Mouse (Mus musculus): ENCODE data around the gene Ptgds. TPM values are rescaled to one million over a fixed set of nuclear protein-coding genes. Genes with fewer than 3 reads are reported as not detected.

Gene Ptgds
- polyA plus RNA-seq, 2 experiments from 2014 or later: not detected

Other genes starting within 250 kb of the Ptgds start
- 100 to 1,000 TPM in 1 of 2 experiments, 10 to 100 TPM in 1; 94.5 to 120 TPM for gene Tubb4b, start 245.3 kb downstream of the Ptgds start, polyA plus RNA-seq (2017; shearing (Covaris generic))
- gene Slc34a3, start 235.7 kb downstream of the Ptgds start, polyA plus RNA-seq (2017; shearing (Covaris generic)): not detected
- gene Rnf224, start 233.3 kb downstream of the Ptgds start, polyA plus RNA-seq (2017; shearing (Covaris generic)): not detected
- under 1 TPM; 0.38 to 0.57 TPM for gene Rnf208, start 227.8 kb downstream of the Ptgds start, polyA plus RNA-seq (2017; shearing (Covaris generic))
- gene Cysrt1, start 227.6 kb downstream of the Ptgds start, polyA plus RNA-seq (2017; shearing (Covaris generic)): not detected
- gene AL732309.1, start 223.2 kb downstream of the Ptgds start, polyA plus RNA-seq (2017; shearing (Covaris generic)): 1 to 10 TPM; 5.9 to 7.1 TPM
- 10 to 100 TPM in 1 of 2 experiments, 1 to 10 TPM in 1; 9.5 to 10.4 TPM for gene Tmem203, start 214.6 kb downstream of the Ptgds start, polyA plus RNA-seq (2017; shearing (Covaris generic))
- gene Tprn, start 207.4 kb downstream of the Ptgds start, polyA plus RNA-seq (2017; shearing (Covaris generic)): 1 to 10 TPM; 1.8 to 3.8 TPM
- gene Ssna1, start 197.6 kb downstream of the Ptgds start, polyA plus RNA-seq (2017; shearing (Covaris generic)): 100 to 1,000 TPM; 124 to 131 TPM
- gene Anapc2, start 197.6 kb downstream of the Ptgds start, polyA plus RNA-seq (2017; shearing (Covaris generic)): 10 to 100 TPM; 34.8 to 54.1 TPM
- gene Tmem210, start 181.9 kb downstream of the Ptgds start, polyA plus RNA-seq (2017; shearing (Covaris generic)): not detected
- gene Lrrc26, start 180.1 kb downstream of the Ptgds start, polyA plus RNA-seq (2017; shearing (Covaris generic)): not detected
- gene Grin1, start 150.9 kb downstream of the Ptgds start, polyA plus RNA-seq (2017; shearing (Covaris generic)): not detected
- gene Man1b1, start 137.7 kb downstream of the Ptgds start, polyA plus RNA-seq (2017; shearing (Covaris generic)): 10 to 100 TPM; 21.7 to 32.4 TPM
- 10 to 100 TPM; 15.5 to 24.6 TPM for gene Dpp7, start 113.7 kb downstream of the Ptgds start, polyA plus RNA-seq (2017; shearing (Covaris generic))
- gene Uap1l1, start 104.4 kb downstream of the Ptgds start, polyA plus RNA-seq (2017; shearing (Covaris generic)): 10 to 100 TPM; 18.0 to 18.8 TPM
- 1 to 10 TPM in 1 of 2 experiments, under 1 TPM in 1; 0.58 to 1.2 TPM for gene Sapcd2, start 97.7 kb downstream of the Ptgds start, polyA plus RNA-seq (2017; shearing (Covaris generic))
- not detected for gene Entpd2, start 74.2 kb downstream of the Ptgds start, polyA plus RNA-seq (2017; shearing (Covaris generic))
- 1 to 10 TPM; 1.4 to 2.3 TPM for gene Npdc1, start 70.7 kb downstream of the Ptgds start, polyA plus RNA-seq (2017; shearing (Covaris generic))
- 10 to 100 TPM in 1 of 2 experiments, 1 to 10 TPM in 1; 4.0 to 11.7 TPM for gene Fut7, start 46.8 kb downstream of the Ptgds start, polyA plus RNA-seq (2017; shearing (Covaris generic))
- 10 to 100 TPM; 31.9 to 45.3 TPM for gene Abca2, start 41.3 kb downstream of the Ptgds start, polyA plus RNA-seq (2017; shearing (Covaris generic))
- gene Clic3, start 13.2 kb downstream of the Ptgds start, polyA plus RNA-seq (2017; shearing (Covaris generic)): 1 to 10 TPM; 1.2 to 2.2 TPM
- 100 to 1,000 TPM in 1 of 2 experiments, 10 to 100 TPM in 1; 74.7 to 102 TPM for gene Paxx, start 9.0 kb downstream of the Ptgds start, polyA plus RNA-seq (2017; shearing (Covaris generic))
- gene Lcn12, start 23.9 kb upstream of the Ptgds start, polyA plus RNA-seq (2017; shearing (Covaris generic)): not detected
- gene Fbxw5, start 30.7 kb upstream of the Ptgds start, polyA plus RNA-seq (2017; shearing (Covaris generic)): 100 to 1,000 TPM in 1 of 2 experiments, 10 to 100 TPM in 1; 60.7 to 143 TPM
- gene C8g, start 31.7 kb upstream of the Ptgds start, polyA plus RNA-seq (2017; shearing (Covaris generic)): 1 to 10 TPM; 4.5 to 4.6 TPM
- 100 to 1,000 TPM in 1 of 2 experiments, 10 to 100 TPM in 1; 83.7 to 125 TPM for gene Traf2, start 76.9 kb upstream of the Ptgds start, polyA plus RNA-seq (2017; shearing (Covaris generic))
- gene Edf1, start 87.8 kb upstream of the Ptgds start, polyA plus RNA-seq (2017; shearing (Covaris generic)): 100 to 1,000 TPM; 257 to 281 TPM
- gene Mamdc4, start 104.8 kb upstream of the Ptgds start, polyA plus RNA-seq (2017; shearing (Covaris generic)): 1 to 10 TPM; 1.6 to 4.7 TPM
- 10 to 100 TPM; 53.9 to 66.8 TPM for gene Phpt1, start 105.2 kb upstream of the Ptgds start, polyA plus RNA-seq (2017; shearing (Covaris generic))
- not detected for gene Ajm1, start 111.7 kb upstream of the Ptgds start, polyA plus RNA-seq (2017; shearing (Covaris generic))
- gene Rabl6, start 138.5 kb upstream of the Ptgds start, polyA plus RNA-seq (2017; shearing (Covaris generic)): 10 to 100 TPM; 17.0 to 20.1 TPM
- gene Ccdc183, start 147.6 kb upstream of the Ptgds start, polyA plus RNA-seq (2017; shearing (Covaris generic)): not detected
- under 1 TPM in 1 of 2 experiments, not detected in 1; 0.94 TPM for gene Tmem141, start 152.0 kb upstream of the Ptgds start, polyA plus RNA-seq (2017; shearing (Covaris generic))
- 1 to 10 TPM; 1.8 to 3.5 TPM for gene Fcna, start 158.0 kb upstream of the Ptgds start, polyA plus RNA-seq (2017; shearing (Covaris generic))
- not detected for gene Lcn8, start 183.1 kb upstream of the Ptgds start, polyA plus RNA-seq (2017; shearing (Covaris generic))
- not detected for gene Lcn5, start 187.9 kb upstream of the Ptgds start, polyA plus RNA-seq (2017; shearing (Covaris generic))
- gene Lcn6, start 206.7 kb upstream of the Ptgds start, polyA plus RNA-seq (2017; shearing (Covaris generic)): not detected
- gene Lcn10, start 212.7 kb upstream of the Ptgds start, polyA plus RNA-seq (2017; shearing (Covaris generic)): 1 to 10 TPM in 1 of 2 experiments, under 1 TPM in 1; 0.69 to 3.0 TPM
- gene Obp2a, start 230.0 kb upstream of the Ptgds start, polyA plus RNA-seq (2017; shearing (Covaris generic)): not detected
- gene Bmyc, start 236.7 kb upstream of the Ptgds start, polyA plus RNA-seq (2017; shearing (Covaris generic)): 100 to 1,000 TPM; 100 to 127 TPM